Mouse (Mus musculus) layer of hippocampus, adult 11-12 months (tissue): ENCODE results near the gene Arl15.

ENCODE experiments used
- DNase-seq: peaks from one replicate; pipeline ENCODE4 v3.0.0; 2022; ENCODE audit warnings: low spot score

The Arl15 gene

DNA sequence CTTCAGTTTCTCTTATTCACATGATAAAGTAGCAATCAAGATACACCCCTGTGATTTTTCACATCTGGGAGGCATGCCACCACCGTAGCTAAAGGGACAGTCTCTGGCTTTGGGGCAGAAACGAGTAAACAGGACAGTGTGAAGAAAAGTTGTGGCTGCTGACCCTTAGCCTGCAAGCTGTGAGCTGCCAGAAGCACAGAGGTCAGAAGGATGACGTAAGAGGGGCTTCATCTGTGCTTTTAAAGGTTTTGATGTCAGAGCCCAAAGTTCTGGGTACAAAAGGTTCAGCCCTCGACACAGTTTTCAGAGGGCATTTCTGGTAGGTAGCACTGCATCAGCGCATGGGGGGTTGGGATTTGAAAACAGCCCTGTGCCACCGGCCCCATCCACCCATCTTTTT lies 266.0 kb downstream of the Arl15 start:
- DNase-seq, result no peak

DNA sequence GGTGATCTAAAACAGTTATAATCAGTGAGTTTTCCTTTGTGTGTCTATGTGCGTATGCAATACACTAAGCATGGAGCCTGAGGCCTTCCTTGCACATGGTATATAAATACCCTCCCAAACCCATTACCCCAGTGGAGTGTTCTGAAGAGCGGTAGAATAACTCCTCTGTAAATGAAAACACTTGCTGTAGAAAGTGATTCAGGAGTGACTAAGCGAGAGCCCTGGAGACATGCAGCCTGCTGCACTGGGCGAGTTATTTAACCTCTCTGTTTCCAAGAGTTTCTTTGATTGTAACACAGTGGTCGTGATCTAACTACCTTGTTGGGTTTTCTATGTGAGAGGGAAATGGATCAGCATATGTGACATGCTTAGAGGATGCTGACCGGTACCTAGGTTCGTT lies 266.9 kb downstream of the Arl15 start:
- no peak for DNase-seq

DNA sequence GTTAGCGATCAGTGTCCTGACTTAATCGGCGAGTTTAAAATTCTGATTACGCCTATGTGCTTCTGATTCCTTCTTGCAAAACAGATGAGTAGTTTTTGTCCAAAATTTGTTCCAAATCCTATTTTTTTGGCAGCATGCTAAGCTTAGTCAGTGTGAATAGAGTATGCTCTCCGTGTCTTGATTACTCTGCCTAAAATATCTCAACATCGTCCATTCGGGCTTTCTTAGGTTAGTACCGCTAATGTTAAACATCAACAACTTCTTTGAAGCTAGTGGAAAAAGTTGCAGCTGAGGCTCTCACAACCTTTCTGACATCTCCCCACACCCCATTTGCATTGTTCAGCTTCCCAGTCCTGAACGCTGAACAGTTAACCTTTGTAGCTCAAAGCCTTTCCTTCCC lies 269.8 kb downstream of the Arl15 start:
- no peak for DNase-seq

DNA sequence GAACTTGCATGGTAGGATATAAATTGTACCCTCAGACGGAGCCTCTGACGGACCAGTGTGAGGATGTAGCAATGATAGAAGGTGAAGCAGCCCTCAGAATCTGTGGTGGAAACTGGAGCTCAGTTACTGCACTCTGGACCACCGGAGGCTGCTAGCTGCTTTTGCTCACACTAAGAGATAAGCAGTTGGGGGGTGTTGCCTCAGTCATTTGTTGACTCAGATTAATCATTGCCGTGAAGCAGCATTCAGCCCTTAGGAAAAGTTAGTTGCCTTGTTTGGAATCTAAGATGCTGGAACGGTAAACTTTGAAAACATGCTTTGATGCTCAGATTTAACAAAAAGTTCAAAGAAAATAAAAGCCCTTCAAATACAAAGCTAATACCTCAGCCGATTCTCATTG lies 270.7 kb downstream of the Arl15 start:
- no peak for DNase-seq

DNA sequence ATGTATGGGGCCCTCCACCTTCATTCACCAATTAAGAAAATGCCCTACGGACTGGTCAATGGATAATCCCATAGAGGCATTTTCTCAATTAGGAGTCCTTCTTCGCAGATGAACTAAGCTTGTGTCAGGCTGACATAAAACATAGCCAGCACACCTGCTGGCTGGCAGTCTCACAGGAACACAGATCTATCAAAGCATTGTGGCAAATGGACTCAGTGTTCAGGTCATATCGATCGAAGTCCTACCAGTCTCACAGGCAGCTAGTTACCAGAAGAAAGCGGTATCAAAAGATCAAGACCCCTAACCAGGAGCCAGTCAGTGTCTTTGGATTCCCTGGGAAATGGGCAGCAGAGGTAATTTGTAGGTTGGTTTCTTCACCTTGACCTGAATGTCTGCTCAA lies 274.1 kb downstream of the Arl15 start:
- DNase-seq, result no peak

DNA sequence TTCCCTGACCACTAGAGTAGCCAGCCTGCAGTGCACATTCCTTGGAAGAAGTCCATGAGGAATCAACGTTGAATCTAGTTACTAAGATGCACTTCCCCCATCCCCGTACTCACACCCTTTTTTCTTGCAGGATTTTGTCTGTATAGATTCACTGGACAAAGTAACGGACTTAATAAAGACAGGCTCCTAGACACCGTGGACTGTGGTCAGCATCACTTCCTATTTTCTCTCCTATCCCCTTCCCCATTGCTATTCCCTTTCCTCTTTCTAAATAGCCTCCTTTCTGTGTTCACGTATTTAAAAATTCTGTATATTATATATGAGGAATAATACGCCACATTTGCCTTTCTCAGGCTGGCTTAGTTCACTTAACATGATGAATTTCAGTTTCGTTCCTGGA lies 277.1 kb downstream of the Arl15 start:
- no peak for DNase-seq

DNA sequence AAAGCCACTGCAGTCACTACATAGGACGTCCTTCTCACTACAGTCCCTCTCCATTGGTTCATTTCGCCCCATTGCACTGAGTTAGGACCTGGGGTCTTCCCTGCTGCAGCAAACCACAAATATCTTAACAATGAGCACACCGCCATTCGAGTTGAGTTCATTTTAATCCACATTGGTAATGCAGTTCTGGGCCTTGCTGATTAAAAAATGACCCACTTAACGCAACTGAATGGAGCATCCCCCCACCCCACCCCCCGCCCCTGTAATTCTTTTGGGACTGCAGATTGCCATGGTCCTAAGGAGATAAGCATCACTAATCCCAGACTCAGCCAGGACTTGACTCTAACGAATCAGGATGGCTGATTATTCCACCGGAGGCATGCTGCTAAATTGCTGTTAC lies 280.2 kb downstream of the Arl15 start:
- no peak for DNase-seq

DNA sequence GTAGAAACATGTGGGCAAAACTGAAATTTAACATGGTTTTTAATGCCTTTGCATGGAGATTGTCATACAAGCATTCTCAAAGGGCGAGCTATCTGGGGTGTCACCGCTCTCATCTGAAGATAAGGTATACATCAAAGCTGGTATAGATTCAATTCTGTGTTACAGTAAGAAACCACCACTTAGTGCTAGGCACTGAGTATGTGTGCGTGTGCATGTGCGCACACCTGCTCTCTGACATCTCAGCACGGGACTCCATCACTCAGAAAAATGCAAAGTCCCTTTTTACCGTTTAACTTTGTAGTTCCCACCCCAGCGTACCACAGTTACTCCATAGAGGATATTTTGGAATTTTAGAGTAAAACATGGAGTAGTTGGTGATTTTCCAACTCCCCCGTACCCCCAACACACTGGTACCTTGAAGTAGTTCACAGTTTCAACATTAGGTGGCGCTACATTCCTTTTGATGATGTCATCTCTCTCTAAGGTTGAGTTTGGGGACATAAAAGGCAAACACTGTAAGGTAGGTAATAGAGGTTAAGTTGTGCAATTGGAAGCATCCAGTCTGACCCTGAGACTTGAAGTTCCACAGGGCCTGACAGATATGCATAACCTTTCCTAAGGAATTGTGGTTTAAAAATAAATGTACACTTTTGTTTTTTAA lies 281.5 kb downstream of the Arl15 start:
- DNase-seq, result peak; percentile 45

DNA sequence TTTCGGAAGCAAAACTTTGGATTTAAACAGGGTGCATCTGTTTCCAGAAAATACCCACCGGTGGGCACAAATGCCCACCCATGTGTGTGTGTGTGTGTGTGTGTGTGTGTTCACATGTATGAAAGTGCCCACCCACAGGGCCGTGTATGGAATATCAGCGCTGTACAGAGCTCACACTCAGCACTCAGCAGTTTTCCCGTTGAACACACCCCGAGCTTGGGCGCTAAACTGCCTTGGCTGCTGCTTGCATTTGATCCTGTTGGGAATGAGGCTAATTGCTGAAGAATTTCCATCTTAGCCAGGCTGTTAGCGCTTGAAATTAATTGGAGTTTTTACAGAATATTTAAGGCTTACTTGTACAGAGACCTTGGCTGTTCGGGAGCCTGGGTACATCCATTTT lies 282.9 kb downstream of the Arl15 start:
- DNase-seq, result no peak

DNA sequence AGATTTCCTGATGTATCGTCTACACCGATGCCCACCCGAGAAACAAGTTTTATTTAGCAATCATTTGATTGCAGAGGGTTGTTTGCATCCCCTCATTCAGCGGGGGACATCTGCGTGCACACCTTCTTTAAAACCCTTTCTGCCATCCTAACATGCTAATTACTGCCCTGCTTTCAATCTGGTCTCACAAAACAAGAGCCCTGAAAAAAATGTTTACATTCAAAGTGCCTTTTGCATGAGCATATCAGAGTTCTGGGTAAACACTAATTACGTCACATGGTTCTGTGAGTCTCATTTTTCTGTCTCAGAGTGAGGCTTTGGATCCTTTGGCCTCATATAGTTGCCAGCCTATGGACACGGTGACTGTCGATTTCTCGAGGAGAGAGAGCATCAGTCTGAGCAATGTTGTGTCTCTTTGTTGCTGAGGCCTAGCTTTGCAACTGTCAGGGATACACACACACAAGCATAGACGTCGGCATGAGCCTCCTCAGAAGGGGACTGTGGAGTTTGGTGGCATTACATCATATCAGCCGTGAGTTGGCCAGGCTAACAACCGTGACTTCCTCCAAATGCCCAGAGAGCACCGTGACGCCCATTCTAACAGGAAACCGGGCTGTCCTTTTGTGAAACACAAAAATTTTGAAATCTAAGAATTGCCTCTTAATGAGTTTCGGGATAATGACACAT lies 283.4 kb downstream of the Arl15 start:
- no peak for DNase-seq

DNA sequence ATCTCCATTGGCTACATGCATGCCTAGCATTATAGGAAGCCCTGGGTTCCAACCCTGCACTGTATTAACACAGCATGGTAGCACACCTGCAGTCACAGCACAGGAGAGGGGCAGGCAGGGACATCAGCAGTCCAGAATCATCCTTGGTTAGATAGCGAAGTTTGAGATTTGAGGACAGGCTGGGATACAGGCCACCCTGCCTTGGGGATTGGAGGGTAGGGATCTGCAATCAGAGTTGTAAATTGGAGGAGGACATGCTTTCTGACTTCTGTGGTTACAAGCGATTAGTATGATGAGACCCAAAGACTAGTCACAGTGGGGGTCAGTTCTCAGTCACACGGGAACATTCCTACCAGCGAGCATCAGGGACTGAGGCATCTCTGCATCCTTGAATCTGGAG lies 284.5 kb downstream of the Arl15 start:
- DNase-seq, result no peak

DNA sequence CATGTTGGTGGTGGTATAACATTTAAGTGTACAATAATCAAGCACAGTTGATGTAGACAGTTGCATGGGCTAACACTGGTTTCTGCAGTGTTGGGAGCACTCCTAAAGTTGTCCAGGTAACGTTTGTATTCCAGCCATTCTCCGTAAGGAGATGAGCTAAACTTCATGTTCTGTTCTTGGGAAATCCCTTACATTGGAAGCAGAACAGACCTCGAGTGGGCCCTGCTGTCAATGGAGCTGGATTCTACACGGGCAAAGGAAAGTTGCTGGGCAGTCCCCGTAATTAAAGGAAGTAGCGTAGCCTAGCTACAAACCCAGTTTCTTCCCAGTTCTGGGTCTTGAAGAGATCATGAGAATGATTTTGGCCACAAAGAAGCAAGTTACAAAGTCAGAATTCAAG lies 285.4 kb downstream of the Arl15 start:
- DNase-seq, result no peak

DNA sequence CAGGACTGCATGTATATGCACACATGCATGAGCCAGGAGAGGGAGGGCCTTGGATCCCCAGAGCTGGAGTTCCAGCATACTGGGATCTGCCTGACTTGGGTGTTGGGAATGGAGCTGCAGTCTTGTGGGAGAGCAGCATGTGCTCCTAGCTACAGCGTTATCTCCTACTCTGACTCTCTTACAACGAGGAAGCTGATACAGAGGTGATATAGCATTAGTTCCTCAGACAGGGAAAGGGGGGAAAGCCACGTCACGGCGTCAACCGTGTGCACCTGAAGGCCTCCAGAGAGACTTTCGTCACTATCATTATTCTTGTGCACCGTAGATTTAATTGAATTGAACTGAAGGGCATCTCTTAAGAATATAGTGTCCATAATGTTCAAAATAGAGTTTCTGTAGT lies 286.2 kb downstream of the Arl15 start:
- DNase-seq, result no peak

DNA sequence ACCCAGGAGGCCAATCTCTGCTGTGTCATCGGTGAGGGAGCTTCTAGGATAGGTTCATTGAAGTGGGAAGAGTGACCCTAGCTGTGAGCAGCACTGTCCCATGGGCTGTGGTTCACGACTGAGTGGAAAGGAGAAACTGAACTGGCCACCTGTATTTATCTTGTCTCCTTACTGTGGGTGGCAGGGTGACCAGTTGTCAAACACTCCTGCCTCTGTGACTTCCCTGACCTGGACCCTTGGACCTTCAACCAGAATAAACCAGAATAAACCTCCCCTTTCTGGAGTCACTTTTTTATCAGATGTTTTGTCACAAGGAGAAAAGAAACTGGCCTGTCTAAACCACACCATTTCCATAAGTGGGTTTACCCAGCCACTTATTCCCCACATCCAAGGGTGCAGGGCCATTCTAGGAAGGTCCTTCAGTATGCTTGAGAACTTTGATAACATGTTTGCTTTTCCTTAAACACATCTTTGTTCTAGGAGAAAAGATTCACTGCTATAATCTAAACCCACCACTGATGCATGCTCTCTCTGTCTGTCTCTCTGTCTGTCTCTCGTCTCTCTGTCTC lies 289.3 kb downstream of the Arl15 start:
- DNase-seq, result no peak

DNA sequence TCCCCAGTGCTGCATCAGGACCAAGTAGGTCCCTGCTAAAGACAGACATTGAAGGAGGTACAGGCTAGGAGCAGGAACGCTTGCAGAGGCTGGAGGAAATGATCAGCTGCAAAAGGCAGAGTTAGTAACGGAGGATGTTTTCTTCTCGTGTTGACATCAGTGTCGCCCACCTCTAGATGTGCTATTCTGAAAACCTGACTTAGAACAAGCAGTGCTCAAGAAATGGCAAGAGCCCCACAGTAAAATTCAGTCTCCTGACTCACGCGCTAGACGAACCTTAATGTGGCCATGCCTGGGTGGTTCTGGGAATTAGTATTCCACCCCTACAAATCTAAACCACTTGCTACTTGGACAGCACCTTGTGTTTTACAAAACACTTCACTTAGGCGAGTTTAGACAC lies 291.1 kb downstream of the Arl15 start:
- DNase-seq, result no peak

DNA sequence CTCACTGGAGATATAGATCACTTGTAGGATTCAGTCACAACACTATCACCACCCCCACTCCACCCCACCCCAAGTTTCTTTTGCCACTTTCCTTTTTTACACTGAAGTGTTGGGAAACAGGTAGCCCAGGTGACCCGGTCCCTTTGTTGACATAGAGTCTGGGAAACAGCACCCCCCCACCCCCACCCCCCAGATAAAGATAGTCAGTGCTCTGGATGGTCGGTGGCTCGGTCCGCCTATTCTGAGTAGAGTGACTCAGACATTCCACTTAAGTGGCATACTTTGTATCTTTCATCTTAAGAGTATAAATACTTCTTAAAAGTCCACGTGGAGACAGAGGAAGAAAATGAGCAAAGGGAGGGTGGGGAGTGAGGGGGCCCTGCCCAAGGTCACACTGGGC lies 292.0 kb downstream of the Arl15 start:
- no peak for DNase-seq

DNA sequence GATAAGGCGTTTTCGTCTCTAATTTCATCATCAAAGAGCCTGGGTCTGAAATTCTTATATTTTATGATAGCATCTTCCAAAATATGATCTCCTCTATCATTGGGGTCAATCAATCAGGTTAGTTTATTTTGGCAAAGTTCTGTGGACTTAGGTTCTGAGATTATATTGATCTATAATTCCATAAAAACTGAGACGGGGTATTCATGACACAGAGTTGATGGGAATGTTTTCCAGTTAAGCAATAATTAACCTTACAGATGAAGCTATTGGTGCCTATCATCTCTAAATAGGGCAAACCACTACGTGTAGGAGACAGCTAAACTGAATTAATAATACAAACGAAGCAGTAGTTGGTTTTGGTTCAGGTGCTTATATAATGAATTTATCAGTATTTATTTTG lies 292.5 kb downstream of the Arl15 start:
- DNase-seq, result no peak

DNA sequence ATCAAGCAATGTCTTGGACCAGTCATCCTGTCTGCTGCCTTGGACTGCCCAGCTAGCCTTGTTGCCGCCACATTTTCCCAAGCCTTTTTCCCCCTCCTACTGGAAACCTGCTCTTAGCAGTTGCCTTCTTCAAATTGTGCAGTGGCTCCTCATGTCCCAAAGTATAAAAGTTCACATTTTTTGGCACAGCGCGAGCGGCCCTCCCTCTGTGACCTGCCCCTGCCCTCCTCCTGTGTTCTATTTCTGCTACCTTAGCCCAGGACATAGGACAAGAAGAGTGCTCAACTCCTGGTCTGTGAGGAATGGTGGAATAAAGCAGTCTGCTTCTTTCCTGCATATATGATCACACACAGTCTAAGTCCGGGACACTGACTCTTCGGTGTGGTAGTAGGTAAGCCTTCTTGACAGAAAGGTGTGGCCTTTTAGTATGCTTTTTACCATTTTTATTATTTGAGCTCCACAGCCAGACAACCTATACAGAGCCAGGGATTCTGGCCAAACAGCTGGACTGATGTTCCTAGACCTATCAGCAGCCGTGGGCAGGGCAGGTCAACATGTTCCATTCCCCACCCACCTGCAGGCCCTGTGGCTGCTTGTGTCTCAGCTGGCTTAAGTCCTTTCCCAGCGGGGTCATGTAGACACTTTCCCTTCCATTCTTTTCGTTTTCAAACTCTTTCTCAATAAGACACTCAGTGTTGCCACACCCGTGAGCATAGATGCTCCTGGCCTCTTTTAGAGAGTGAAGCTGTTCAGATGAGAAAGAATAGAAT lies 293.6 kb downstream of the Arl15 start:
- DNase-seq, result no peak

DNA sequence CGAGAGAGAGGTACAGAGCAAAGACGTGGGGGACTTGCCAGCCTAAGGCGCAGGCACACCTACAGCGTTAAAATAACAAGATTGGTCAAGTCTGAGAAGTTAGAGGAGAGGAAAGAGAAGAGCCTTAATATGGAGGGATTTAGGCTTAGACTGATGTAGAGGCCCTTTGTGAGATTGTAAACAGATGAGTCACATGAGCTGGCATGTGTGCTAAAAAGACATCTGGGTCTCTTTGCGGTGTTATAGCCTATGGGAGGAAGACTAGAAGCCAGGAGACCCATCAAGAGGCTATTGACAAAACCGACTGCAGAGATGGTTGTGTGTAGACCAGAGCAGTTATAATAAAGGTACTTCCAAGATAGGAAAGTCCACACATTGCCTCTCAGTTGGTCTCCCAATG lies 296.5 kb downstream of the Arl15 start:
- DNase-seq, result no peak

DNA sequence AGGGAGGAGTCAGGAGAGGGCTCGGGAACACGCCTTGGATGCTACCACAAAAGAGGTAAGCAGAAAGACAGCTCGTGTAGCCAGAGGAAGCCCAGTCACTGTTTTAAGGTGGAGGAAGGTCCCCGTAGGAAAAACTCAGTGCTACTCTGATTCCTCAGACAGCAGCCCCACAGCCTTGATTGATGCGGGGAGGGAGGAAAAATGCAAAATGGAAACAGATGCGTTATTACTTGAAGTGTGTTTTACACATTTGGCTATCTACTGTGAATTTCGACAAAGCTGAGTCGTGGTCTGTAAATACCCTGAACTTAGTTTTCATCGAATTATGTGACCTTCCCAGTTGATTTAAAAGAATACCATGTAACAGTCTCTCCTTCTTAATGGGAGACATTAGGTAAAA lies 296.9 kb downstream of the Arl15 start:
- DNase-seq, result no peak

DNA sequence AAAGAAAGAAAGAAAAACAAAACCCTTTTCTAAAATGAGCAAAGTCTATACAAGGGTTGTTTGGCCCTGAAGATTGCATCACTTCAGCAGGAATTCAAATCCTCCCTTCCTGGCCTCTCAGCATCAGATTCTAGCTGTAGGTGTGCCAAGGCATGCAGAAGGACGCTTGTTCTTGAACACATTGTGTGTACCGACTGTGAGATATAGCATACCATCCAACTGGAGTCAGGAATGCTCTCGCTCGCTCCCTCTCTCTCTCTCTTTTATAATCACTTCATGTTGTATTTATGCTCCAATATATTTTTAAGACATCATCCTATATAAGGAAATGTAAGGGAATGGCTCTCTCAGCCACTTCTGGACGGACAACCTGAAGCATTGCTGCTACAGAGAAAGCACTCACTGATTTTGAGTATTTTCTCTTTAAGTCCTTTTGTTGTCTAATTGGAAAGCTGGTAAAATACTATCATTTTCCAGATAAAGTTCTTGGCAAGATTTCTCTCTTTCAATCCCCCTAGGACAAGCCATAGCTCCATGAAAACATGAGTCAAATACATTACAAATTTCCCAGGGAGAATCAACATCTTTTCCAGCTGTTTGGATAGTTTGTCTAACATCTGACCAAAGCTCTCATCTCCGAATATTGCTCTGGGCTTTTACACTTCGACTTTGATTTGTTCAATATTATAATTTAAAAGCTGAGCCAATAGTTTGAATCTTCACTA lies 300.0 kb downstream of the Arl15 start:
- DNase-seq, result no peak

DNA sequence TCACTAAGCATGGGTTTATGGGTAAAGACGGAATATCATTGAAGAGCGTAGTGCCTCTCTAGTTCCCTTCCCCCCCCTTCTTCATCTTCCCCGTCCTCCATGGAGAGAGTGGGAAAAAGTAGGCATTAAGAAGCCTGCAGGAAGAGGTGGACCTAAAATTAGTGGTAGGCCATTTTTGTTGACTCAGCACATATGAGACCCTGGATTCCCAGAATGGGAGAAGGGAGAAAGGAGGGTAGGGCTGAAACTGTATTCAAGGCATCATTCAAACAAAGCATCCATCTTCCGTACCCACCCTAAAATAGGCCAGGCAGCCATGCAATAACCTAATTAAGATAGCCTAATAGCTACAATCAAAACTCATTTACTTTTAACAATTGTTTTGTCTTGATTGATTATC lies 301.1 kb downstream of the Arl15 start:
- no peak for DNase-seq
